Mouse (Mus musculus) testis, adult 2 months (tissue): ENCODE results near the gene Ddx51. TPM values are rescaled to one million over a fixed set of nuclear protein-coding genes. Genes with fewer than 3 reads are reported as not detected.

Experiments used
- H3K27ac ChIP-seq: fragments of 200-500 bp; 2 replicates; pipeline ENCODE4 v1.5.1; 2012; ENCODE audit warnings: low read depth, low read length; ENCODE audit not compliant: control insufficient read depth, insufficient read depth
- H3K27me3 ChIP-seq: fragments of 200-500 bp; 2 replicates; pipeline ENCODE4 v1.6.1; 2012; ENCODE audit warnings: mild to moderate bottlenecking, low read length, moderate library complexity; ENCODE audit not compliant: control insufficient read depth, insufficient read depth
- H3K36me3 ChIP-seq: fragments of 200-500 bp; 2 replicates; pipeline ENCODE4 v1.6.1; 2012; ENCODE audit warnings: mild to moderate bottlenecking, low read length; ENCODE audit not compliant: control insufficient read depth, insufficient read depth
- H3K4me1 ChIP-seq: fragments of 200-500 bp; 2 replicates; pipeline ENCODE4 v1.6.1; 2012; ENCODE audit warnings: low read length; ENCODE audit not compliant: control insufficient read depth, insufficient read depth
- H3K4me3 ChIP-seq: fragments of 200-500 bp; 2 replicates; pipeline ENCODE4 v1.5.1; 2012; ENCODE audit warnings: low read depth, mild to moderate bottlenecking, low read length, moderate library complexity, mixed read lengths; ENCODE audit not compliant: control insufficient read depth
- CTCF ChIP-seq: fragments of 200-500 bp; IDR thresholded peaks from 2 replicates; pipeline ENCODE4 v1.5.1; 2012; ENCODE audit warnings: low read depth, mild to moderate bottlenecking, inconsistent platforms, low read length, moderate library complexity; ENCODE audit not compliant: control insufficient read depth, insufficient read depth, insufficient replicate concordance
- POLR2A ChIP-seq: fragments of 200-500 bp; IDR thresholded peaks from 2 replicates; pipeline ENCODE4 v1.6.1; 2012; ENCODE audit warnings: low read depth, mild to moderate bottlenecking, inconsistent platforms, low read length, moderate library complexity; ENCODE audit not compliant: control insufficient read depth
- polyA plus RNA-seq: library from polyadenylated mRNA; depleted of rRNA; stranded (reverse); fragments of >200 nt; gene quantifications from 2 replicates; pipeline ENCODE4 v1.2.3, GENCODE M21; 2012

Ddx51 gene
- polyA plus RNA-seq, 1 experiment: 22.8 TPM

DNA sequence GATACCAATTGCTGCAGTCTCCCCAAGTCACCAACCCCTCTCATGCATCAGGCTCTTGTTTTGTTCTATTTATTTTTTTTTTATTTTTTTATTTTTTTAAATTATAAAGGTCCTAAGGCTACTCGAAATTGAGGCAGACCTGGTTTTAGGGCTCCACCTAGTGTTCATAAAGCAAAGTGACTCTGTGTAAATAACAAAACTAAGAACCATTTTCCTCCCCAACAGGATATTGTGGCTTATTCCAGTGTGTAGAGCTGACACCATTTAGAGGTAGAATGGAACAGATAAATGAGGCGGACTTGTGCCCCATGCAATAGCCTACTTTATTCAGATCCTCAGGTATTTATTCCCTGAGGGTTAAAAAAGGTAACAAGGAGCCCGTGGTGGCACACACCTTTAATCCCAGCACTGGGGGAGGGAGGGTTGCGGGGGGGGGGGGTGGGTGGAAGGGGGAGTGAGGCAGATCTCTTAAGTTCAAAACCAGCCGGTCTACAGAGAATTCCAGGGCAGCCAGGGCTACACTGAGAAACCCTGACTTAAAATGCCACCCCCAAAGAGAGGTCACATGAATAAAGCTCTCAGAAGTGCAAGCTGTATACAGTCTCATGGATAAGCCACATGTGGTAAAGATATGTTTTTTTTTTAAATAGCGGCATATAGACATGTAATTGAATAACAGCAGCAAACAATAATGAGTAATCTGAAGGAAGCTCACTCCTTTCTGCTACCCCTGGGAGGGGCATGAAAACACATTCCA lies 17.1 kb upstream of the Ddx51 start:
- H3K36me3 ChIP-seq: no peaks in the 10 kb centered on the region
- H3K27ac ChIP-seq: no peak overlapping the region
- H3K4me3 ChIP-seq: no peak overlapping the region
- no peaks in the 10 kb centered on the region for H3K27me3 ChIP-seq
- TF ChIP-seq POLR2A: no peak
- no peak for TF ChIP-seq CTCF
- peaks cover 2% of the 10 kb centered on the region for H3K4me1 ChIP-seq

DNA sequence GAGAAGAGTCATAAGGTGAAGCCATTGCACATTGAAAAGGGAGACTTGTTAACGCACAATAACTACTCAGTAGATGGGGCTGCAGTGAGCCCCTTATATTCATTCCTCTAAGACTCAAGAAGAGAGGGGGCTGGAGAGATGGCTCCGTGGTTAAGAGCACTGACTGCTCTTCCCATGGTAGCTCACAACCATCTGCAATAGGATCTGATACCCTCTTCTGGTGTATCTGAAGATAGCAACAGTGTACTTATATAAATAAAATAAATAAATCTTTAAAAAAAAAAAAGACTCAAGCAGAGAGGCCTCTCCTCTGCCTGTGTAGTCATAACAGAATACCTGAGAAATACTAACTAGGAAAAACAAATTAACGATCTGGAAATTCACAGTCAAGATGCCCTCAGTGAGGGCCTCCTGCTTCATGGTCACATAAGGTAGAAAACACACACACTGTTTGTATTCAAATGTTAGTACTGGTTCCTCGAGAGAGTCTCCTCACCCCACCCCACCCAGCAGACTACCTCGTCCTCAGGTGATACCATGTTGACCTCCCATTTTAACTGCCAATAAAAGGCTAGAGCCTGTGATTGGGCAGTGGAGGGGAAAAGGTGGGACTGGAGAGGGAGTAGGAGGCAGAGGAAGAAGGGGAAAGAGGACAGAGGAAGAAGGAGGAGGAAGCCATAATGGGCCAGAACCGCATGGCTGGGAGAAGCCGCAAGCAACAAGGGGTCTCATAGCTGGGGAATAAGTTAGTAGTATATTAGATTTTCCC lies 14.8 kb upstream of the Ddx51 start:
- no peak for TF ChIP-seq CTCF
- TF ChIP-seq POLR2A: no peak
- H3K4me3 ChIP-seq: no peak overlapping the region
- no peak overlapping the region for H3K27ac ChIP-seq
- no peaks in the 10 kb centered on the region for H3K27me3 ChIP-seq
- no peaks in the 10 kb centered on the region for H3K36me3 ChIP-seq
- H3K4me1 ChIP-seq: peaks cover 2% of the 10 kb centered on the region

DNA sequence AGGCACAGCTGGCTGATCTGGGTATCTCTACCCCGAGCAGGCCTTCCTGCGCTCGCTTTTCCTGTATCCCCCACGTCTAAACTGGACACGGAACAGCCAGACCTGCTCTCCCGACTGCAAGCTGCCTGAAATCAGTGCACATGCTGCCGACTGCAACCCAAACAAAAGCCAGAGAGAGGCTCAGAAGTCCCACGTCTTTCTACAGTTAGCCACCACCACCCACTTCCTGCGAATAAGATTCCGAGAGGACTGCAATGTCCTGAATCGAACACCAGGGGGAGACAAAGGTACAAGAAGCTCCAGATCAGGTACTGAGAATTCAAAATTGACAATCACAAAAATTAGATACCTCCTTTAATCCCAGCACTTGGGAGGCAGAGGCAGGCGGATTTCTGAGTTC lies 13.8 kb upstream of the Ddx51 start:
- H3K27me3 ChIP-seq: no peaks in the 10 kb centered on the region
- H3K4me1 ChIP-seq: peaks cover 2% of the 10 kb centered on the region
- peak overlapping the region; percentile 74 for H3K4me3 ChIP-seq
- no peaks in the 10 kb centered on the region for H3K36me3 ChIP-seq
- TF ChIP-seq CTCF: peak; percentile 31; the same call in 1 of the 2 replicates
- no peak for TF ChIP-seq POLR2A
- no peak overlapping the region; the same call in 1 of the 2 replicates for H3K27ac ChIP-seq

DNA sequence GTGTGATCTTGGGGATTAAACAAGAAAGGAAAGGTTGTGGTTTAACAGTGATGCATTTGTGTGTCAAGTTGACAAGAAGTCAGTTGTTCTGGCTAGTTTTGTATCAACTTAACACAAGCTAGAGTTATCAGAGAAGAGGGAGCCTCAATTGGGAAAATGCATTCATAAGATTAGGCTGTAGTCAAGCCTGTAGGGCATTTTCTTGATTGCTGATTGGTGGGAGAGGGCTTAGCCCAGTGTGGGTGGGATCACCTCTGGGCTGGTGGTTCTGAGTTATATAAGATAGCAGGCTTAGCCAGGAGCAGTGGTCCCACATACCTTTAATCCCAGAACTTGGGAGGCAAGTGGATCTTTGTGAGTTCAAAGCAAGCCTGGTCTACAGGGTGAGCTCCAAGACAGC lies 6.9 kb upstream of the Ddx51 start:
- no peak for TF ChIP-seq POLR2A
- TF ChIP-seq CTCF: no peak
- Histone ChIP-seq H3K4me1 (no peaks in the 10 kb centered on the region), H3K27me3 (no peaks in the 10 kb centered on the region), H3K4me3 (no peak overlapping the region), H3K27ac (no peak overlapping the region), H3K36me3 (peaks cover 3% of the 10 kb centered on the region)

- H3K27ac ChIP-seq: peak overlapping the region; percentile 60
- H3K36me3 ChIP-seq: peaks cover 2% of the 10 kb centered on the region
- H3K4me3 ChIP-seq: peak overlapping the region; percentile 96
- H3K4me1 ChIP-seq: peaks cover 4% of the 10 kb centered on the region; the same call in 1 of the 2 replicates
- TF ChIP-seq CTCF (no peak), POLR2A (no peak)
- H3K27me3 ChIP-seq: no peaks in the 10 kb centered on the region
Observed at GRCm38 (mm10) chr5:110653686-110654085, 435 bp downstream of the Ddx51 start.

DNA sequence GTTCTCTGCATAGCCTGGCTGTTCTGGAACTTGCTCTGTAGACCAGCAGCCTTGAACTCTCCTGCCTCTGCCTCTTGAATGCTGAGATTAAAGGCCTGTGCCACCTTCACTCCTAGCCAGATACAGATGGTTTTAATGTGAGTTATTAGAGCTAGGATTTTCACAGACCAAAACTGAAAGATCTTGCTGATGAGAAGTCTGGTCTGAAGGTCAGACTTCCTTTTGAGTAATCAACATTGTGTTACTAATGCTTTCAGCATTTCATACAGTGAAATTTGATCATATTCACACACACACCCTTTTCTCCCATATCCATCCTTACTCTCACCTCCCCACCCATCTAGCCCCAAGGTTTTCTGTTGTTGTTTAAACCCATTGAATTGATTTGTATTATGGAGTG lies 6.4 kb downstream of the Ddx51 start:
- no peaks in the 10 kb centered on the region for H3K27me3 ChIP-seq
- no peaks in the 10 kb centered on the region for H3K4me1 ChIP-seq
- H3K36me3 ChIP-seq: no peaks in the 10 kb centered on the region; the same call in 1 of the 2 replicates
- H3K4me3 ChIP-seq: no peak overlapping the region
- no peak overlapping the region for H3K27ac ChIP-seq
- no peak for TF ChIP-seq CTCF

DNA sequence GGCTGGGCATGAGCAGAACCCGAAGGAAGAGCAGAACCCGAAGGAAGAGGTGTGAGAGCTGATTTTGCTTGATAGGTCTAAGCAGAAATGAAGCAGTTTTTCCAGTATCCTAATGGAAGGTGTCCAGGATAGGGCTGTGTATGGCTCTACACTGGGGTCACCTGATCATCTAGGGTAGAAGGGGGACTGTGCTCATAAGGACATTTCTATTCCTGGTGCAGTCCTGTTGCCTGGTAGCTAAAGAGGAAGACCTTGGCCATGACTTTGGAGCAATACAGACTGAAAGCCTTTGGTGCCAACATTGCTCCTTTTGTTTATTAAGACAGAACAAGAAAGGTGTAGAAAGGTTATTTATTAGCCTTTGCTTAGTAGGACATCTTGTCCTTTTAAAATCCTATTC lies 10.8 kb downstream of the Ddx51 start:
- Histone ChIP-seq H3K27me3 (no peaks in the 10 kb centered on the region), H3K27ac (no peak overlapping the region), H3K4me1 (no peaks in the 10 kb centered on the region), H3K36me3 (peaks cover 6% of the 10 kb centered on the region), H3K4me3 (no peak overlapping the region)
- no peak for TF ChIP-seq CTCF
- no peak for TF ChIP-seq POLR2A
